Mouse (Mus musculus): ENCODE results near the gene Parp3.

DNA sequence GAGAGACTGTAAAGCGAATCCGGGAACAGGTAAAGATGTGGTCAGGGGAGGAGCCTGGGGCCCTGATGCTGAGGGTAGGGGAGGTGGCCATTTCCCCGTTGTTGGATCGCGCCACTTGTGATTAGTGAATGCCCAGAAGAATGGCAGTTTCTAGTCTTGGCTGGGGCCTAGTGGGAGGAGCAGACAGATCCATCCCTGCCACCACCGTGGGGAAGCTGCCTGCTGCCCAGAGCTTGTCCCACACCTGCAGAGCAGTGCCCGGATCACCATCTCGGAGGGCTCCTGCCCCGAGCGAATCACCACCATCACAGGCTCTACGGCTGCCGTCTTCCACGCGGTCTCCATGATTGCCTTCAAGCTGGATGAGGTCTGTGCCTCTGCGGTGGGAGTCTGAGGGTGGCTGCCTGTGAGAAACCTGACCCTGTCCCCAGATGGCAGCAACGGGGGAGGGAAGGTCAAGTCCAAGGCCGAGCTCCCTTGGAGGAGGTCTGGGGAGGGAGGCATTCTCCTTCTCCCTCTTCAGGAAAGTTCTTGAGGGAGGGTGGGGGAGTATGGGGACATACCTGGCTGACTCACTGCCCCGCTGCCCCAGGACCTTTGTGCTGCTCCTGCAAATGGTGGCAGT, 16.2 kb downstream of the Parp3 start:
- TF ChIP-seq CTCF (IDR thresholded peaks at IDR 0.05; ENCODE audit: control insufficient read depth, insufficient read depth, insufficient read length) (no peak), USF1 (IDR thresholded peaks at IDR 0.05; ENCODE audit: low read depth) (no peak), MAX (IDR thresholded peaks at IDR 0.05) (no peak)
